Mouse (Mus musculus): ENCODE measurements around the gene Btc.

DNA sequence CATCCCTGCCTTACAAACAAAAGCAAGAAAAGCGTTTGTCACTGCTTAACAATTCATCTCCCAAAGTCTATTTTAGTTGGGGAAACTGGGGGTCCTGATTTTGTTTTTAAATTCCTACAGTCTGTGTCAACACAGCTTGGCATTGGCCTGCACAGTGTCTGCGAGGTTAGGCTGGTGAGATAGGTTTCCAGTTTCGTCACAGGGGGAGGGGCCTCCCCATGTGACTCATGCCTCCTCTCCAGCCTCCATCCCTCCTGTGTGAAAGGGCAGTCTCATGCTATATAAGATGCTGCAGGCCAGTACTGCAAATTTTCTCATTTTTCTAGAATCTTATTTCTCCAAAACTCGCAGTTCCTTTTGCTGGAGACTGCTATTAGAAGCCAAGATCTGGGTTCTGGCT lies 91.0 kb downstream of the Btc start:
- no peak for TF ChIP-seq POLR2A (IDR thresholded peaks at IDR 0.05; ENCODE audit: borderline replicate concordance, insufficient read depth, low read length)
- TF ChIP-seq CTCF (IDR thresholded peaks at IDR 0.05; ENCODE audit: borderline replicate concordance, insufficient read depth, low read depth, low read length): no peak
